Mouse (Mus musculus) heart, postnatal 14 days (tissue): ENCODE measurements around the gene Rap1gap. TPM values are rescaled to one million over a fixed set of nuclear protein-coding genes. Genes with fewer than 3 reads are reported as not detected.

Experiments used
- DNase-seq, 2 experiments: peaks; one replicate each; pipeline ENCODE4 v3.0.0; 2021 to 2022
- intact Hi-C: fragments of 180-260 bp; cut with DNase I; formaldehyde crosslinking; loops from one replicate; pipeline ENCODE4 v1.15.1; 2025
- total RNA-seq, 2 experiments: library from RNA; stranded (reverse); gene quantifications; 2 replicates each; pipeline ENCODE4 v1.2.3; 2021

Rap1gap gene
- total RNA-seq, 2 experiments from 2014 or later = 13.9 to 18.3 TPM

DNA sequence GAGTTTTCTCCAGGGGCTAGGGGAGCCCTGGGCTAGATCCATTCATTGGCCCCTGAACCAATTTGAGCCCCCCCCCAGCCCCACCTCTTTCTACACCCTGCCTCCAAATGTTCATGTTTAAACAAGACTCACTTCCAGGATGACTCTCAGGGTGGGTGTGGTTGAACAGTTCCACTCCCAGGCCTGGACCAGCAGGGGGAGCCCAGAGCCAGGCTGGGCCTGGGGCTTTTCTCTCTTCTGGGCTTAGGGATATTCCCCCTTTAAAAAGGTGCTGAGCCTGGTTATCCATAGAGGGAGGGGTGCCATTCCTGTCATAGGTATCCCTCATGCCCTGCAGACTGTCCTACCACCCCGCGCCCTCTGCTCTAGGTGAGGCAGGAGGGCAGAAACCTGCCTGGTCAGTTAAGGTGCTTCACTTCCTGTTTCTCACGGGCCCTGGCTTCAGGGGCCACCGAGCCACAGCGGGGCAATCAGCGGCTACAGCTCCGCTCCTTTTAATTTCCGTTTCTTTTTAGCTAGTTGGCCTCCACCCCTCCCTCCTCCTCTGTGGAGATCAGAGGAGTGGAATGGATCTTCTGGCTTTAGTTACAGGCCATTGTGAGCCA, 49.6 kb downstream of the Rap1gap start:
- no peak for DNase-seq
- intact Hi-C loops = no loop called here

GRCm38 (mm10) chr4:137717005-137717404, 52.5 kb downstream of the Rap1gap start:
- intact Hi-C loops = no loop called here
- DNase-seq = no peak

DNA sequence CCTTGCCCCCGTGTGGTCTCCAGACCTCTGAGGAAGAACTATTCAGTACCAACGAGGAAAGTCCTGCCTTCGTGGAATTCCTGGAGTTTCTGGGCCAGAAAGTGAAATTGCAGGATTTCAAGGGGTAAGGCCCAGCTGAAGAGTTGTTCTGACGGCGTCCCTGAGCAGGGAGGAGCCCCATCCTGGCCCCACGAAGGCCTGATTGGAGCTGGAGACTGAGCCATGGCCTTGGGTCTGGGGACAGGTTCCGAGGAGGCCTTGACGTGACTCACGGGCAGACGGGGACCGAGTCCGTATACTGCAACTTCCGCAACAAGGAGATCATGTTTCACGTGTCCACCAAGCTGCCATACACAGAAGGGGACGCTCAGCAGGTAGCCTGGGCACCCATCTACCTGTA, 53.1 kb downstream of the Rap1gap start:
- no peak for DNase-seq
- intact Hi-C loops = no loop called here

- no peak for DNase-seq
- intact Hi-C loops = no loop called here
Observed at GRCm38 (mm10) chr4:137719378-137720077, 55.0 kb downstream of the Rap1gap start.

DNA sequence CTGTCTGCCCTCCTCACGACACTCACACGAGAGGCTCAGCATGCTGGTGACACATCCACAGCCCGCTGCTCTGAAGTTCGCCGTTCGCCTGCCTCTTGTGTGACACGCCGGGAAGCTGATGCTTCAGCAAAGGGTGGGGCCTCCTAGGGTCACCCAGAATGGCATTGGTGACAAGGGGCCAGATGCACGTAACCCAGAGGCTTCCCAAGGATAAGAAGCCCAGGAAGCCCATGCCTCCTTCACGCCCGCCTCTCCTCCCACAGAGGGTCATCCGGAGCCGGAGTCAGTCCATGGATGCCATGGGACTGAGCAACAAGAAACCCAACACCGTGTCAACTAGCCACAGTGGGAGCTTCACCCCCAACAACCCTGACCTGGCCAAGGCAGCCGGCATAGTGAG, 57.0 kb downstream of the Rap1gap start:
- DNase-seq = no peak

DNA sequence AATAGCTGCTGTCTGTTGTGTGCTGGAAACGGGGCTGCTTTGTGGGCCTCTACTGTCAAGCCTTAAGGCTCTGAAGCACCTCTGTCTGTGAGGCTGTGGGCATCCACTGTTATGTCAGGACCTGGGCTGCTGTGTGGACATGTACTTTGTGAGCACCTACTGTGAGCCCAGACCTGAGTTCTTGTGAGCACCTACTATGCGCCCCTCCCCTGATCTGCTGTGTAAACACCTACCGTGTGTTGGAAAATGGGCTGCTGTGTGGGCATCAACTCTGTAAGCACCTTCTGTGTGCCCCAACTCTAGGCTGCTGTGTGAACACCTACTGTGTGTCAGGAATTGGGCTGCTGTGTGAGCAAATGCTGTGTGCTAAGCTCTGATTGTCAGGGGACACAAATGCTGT, 57.7 kb downstream of the Rap1gap start:
- no peak for DNase-seq
- intact Hi-C loops = loop anchor here (1.0 kb wide), 2 partner anchors 39 to 46 kb away; no protein-coding TSS in a partner anchor

More for the DNA sequence above, 57.0 kb downstream of the Rap1gap start:
- intact Hi-C loops = no loop called here

DNA sequence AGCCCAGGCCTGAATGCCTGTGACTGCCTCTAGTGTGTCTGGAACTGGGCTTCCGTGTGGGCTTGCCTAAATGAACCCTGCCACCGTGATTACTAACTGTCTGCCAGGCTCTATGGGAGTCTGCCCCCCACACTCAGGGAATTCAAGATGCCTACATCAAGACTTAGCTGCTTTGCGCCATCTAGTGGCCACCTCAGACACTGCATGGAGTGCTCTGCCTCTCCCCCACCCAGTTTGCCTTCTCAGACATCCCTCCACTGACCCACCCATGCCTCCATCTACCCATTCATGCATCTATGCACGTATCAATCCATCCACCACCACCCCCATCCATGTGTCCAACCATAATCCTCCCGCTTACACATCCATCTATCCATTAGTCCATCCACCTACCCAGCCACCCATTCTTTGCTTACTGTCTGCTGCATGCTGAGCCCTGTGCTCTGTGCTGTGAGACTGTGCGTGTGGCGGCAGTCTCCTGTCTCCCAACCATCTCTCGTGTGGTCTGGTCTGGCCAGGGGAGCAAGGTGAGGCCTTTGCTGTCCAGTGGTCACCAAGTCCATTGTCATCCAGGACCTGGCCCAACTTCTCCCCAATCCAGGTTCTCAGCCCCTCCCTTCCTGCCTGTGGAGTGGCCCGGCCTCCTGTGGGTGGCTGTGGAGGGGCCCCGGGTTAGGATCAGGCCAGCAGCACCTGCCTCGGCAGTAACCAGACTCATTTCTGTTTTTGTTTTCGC, 58.3 kb downstream of the Rap1gap start:
- intact Hi-C loops = loop anchor here (1.0 kb wide), 2 partner anchors 40 to 47 kb away; no protein-coding TSS in a partner anchor
- DNase-seq = peak; percentile 75 to 84

DNA sequence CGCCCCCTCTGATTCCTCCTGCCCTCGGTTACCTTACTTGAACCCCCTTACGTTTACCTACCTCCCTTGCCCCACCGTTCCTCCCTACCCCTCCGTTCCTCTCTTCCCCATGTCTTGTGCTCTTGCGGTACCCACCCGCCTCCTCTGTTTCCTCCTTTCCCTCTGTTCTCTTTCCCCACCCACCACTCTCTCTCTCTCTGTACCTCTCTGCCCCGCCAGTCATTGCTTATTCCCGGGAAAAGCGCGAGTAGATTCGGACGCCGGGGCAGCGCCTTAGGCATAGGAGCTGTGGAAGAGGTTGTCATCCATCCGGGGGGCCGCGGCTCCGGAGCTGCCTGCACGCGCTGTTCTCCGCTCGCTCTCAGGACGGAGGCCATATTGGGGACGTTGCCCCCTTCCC, 59.0 kb downstream of the Rap1gap start:
- intact Hi-C loops = no loop called here
- DNase-seq = no peak

DNA sequence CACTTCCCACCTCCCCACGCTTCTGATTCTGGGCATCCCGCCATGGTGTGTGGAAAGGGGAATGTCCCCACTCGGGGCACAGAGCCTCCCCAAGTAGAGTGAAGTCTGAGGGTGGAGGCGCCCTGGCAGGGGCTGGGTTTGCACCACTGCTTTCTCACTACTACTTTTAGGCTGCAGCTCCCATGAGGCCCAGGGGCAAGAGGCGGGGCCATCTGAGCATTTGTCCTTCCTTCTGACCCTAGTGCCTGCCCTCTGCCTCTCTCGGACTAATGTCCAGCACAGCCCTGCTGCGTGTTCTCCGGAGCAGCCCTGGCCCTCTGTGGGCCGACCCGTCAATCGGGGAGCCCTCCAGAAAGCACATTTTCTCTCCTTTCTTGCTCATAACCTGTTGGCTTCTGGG, 59.7 kb downstream of the Rap1gap start:
- intact Hi-C loops = no loop called here
- DNase-seq = peak; percentile 51 to 53

DNA sequence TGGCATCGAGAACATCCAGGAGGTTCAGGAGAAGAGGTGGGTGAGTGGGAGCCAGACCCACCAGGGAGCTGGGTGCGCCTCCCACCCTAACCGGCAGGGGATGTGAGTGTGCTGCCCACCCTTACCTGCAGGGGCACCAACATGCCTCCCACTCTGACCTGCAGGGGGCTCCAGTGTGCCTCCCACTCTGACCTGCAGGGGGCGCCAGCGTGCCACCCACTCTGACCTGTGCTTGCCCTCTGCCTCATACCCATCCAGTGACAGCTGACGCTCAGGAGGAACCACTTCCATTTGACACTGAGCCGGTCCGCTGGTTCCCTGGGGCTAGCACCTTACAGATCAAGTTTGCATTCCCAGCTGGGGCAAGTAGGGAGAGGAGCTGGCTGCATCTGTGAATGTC, 60.2 kb downstream of the Rap1gap start:
- peak; percentile 67 to 82 for DNase-seq

DNA sequence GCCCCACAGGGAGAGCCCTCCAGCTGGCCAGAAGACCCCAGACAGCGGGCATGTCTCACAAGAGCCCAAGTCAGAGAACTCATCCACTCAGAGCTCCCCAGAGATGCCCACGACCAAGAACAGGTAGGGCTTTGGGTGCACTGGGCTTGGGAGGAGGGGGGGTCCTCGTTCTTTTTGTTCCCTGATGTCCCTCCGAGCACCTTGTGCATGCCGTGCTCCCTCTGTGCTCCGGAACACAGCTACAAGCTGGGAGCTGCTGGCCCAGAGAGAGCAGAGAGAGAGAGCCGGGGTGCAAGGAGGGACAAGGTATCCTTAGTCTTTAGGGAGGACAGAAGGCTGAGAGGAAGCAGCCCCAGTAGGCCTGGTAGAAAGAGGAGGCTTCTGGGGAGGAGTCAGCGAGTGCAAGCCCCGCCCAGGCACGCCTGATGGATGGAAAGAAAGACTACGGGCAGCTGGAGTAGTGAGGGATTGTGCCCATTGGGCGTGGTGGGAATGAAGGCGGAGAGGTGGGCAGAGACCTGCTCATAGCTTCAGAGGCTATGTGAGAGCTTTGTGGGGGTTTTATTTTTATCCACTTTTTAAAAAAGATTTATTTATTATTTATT, 61.1 kb downstream of the Rap1gap start:
- intact Hi-C loops = no loop called here
- DNase-seq = no peak

More for the DNA sequence above, 60.2 kb downstream of the Rap1gap start:
- intact Hi-C loops = no loop called here

DNA sequence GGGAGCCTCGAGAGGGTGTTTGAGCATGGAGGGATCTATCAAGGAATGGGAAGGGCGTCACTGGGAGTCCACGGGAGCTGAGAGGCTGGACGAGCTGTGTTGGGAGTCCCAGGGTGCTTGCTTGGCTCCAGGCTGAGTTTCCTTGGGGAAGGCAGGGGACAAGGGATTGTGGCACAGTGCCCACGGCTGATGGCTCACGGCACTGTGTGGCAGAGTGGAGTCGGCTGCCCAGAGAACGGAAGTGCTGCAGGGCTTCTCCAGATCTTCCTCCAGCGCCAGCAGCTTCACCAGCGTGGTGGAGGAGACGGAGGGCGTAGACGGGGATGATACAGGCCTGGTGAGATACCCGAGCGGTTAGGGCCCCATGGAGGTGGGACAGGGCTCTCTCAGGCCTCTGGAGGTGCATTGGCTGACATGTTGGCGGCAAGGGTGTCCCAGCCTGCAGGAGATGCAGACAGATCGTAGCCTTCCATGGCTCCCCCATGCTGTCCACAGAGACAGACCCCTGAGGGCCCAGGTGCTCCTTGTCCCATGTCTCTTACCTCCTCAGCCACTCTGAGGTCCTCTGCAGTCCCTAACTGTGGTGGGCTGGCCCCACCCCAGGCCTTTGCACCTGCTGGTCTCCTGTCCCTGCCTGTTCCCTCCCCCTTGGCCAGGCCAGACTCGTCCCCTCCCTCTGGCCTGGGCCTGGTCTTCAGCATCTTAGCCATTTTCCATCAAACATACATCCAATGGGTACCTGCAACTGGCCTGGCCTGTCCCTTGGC, 62.4 kb downstream of the Rap1gap start:
- intact Hi-C loops = no loop called here

DNA sequence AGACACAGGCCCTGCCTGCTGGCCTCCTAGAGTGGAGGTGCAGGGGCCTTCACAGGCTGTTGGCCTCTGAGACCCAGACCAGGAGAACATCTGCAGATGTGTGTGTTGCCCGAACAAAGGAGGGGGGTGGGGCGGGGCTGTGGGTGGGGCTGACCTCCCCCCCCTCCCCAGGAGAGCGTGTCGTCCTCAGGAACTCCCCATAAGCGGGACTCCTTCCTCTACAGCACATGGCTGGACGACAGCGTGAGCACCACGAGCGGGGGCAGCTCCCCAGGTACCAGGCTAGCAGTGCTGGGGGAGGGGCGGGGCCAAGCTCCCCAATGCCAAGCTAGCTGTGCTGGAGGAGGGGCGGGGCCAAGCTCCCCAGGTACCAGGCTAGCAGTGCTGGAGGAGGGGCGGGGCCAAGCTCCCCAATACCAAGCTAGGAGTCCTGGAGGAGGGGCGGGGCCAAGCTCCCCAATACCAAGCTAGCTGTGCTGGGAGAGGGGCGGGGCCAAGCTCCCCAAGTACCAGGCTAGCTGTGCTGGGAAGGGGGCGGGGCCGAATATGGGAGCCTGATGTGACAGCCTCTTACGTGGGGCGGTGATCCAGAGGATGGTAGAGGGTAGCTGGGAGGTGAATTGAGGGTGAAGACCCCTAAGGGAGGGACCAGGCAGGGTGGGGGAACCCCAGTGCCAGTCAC, 63.1 kb downstream of the Rap1gap start:
- intact Hi-C loops = no loop called here

More for the DNA sequence above, 62.4 kb downstream of the Rap1gap start:
- DNase-seq = no peak

GRCm38 (mm10) chr4:137728399-137729154, 64.1 kb downstream of the Rap1gap start:
- DNase-seq = peak; percentile 34 to 45
- intact Hi-C loops = no loop called here

More for the DNA sequence above, 63.1 kb downstream of the Rap1gap start:
- no peak for DNase-seq

GRCm38 (mm10) chr4:137729155-137729855, 64.8 kb downstream of the Rap1gap start:
- intact Hi-C loops = no loop called here

GRCm38 (mm10) chr4:137730134-137730533, 65.6 kb downstream of the Rap1gap start:
- intact Hi-C loops = loop anchor here (1.0 to 2.0 kb wide), 3 partner anchors 66 to 223 kb away; partner anchors contain the start of gene Alpl
- DNase-seq = peak; percentile 91 to 94

More at GRCm38 (mm10) chr4:137729155-137729855, 64.8 kb downstream of the Rap1gap start:
- DNase-seq = no peak

DNA sequence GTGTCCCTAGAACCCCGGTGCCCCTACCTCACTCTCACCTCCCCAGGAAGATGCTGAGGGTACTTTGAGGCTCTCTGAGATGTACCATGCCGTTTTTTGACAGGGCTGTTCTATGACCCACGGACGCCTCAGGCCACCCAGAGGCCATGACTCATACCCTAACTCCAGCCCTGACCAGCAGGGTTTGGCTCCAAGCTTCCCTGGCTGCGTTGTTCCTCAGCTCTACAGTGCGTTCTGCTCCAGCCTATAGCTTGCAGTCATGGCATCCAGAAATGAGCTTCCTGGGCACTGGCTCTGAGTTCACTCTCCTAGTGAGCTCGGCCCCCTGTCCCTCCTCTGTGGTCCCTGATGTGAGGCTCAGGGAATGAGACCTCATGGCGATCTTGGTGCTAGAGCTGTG, 66.2 kb downstream of the Rap1gap start:
- intact Hi-C loops = loop anchor here (1.0 to 2.0 kb wide), 3 partner anchors 66 to 222 kb away; partner anchors contain the start of gene Alpl
- DNase-seq = no peak

GRCm38 (mm10) chr4:137731891-137732290, 67.4 kb downstream of the Rap1gap start:
- intact Hi-C loops = loop anchor here (2.0 kb wide), 1 partner anchor 221 kb away; no protein-coding TSS in a partner anchor
- no peak for DNase-seq
